Mouse (Mus musculus) embryonic facial prominence, embryonic 14.5 days (tissue): ENCODE measurements around the gene Tkfc. TPM values are rescaled to one million over a fixed set of nuclear protein-coding genes. Genes with fewer than 3 reads are reported as not detected.

ENCODE experiments used
- ATAC-seq: fragments of 200-750 bp; cut with Nextera tagmentation; 2 replicates; pipeline ENCODE4 v1.8.0; 2017; ENCODE audit warnings: low read depth, moderate number of reproducible peaks, moderate TSS enrichment
- DNase-seq: peaks from one replicate; pipeline ENCODE4 v3.0.0-alpha.2; 2015; ENCODE audit warnings: low spot score
- H3K27ac ChIP-seq: fragments of 300-500 bp; sonication (generic); replicated peaks from 2 replicates; pipeline ENCODE4 v1.5.1; 2014; ENCODE audit warnings: low read depth, mild to moderate bottlenecking, low read length, moderate library complexity
- H3K27me3 ChIP-seq: fragments of 300-500 bp; sonication (generic); replicated peaks from 2 replicates; pipeline ENCODE4 v1.6.1; 2014; ENCODE audit warnings: low read length; ENCODE audit not compliant: control insufficient read depth, insufficient read depth
- H3K36me3 ChIP-seq: fragments of 300-500 bp; sonication (generic); 2 replicates; pipeline ENCODE4 v1.6.1; 2014; ENCODE audit warnings: low read length, mixed read lengths; ENCODE audit not compliant: control insufficient read depth, insufficient read depth
- H3K4me1 ChIP-seq: fragments of 300-500 bp; sonication (generic); 2 replicates; pipeline ENCODE4 v1.6.1; 2014; ENCODE audit warnings: antibody characterized with exemption, low read length; ENCODE audit not compliant: control insufficient read depth, insufficient read depth
- H3K4me2 ChIP-seq: fragments of 300-500 bp; sonication (generic); 2 replicates; pipeline ENCODE4 v1.6.1; 2014; ENCODE audit warnings: low read depth, mild to moderate bottlenecking, low read length, moderate library complexity, mixed read lengths
- H3K4me3 ChIP-seq: fragments of 300-500 bp; sonication (generic); 2 replicates; pipeline ENCODE4 v1.5.1; 2014; ENCODE audit warnings: low read depth, mild to moderate bottlenecking, low read length
- H3K9ac ChIP-seq: fragments of 300-500 bp; sonication (generic); 2 replicates; pipeline ENCODE4 v1.6.1; 2014; ENCODE audit warnings: low read depth, mild to moderate bottlenecking, low read length, moderate library complexity, mixed read lengths
- H3K9me3 ChIP-seq: fragments of 300-500 bp; sonication (generic); 2 replicates; pipeline ENCODE4 v1.6.1; 2016; ENCODE audit warnings: low read length; ENCODE audit not compliant: control insufficient read depth
- WGBS: fragments of 180-500 bp; shearing (Covaris S2); extraction: QIAGEN DNeasy Blood & Tissue Kit; methylation state at CpG from one replicate; pipeline ENCODE4 v1.1.7; 2014; 5-methylcytosine and 5-hydroxymethylcytosine counted together
- polyA plus RNA-seq: library from polyadenylated mRNA; unstranded; fragments of >200 nt; fragmentation: Nextera tagmentation; extraction: Ambion mirVana; gene quantifications from 2 replicates; pipeline ENCODE4 v1.2.1, GENCODE M21; 2014

Gene Tkfc
- polyA plus RNA-seq, 1 experiment from 2014 or later = 13.9 TPM

GRCm38 (mm10) chr19:10591659-10592377 lies 13.6 kb downstream of the Tkfc start:
- Histone ChIP-seq H3K9ac (no peak overlapping the region), H3K27me3 (no peaks in the 10 kb centered on the region)

GRCm38 (mm10) chr19:10590301-10590700 lies 15.2 kb downstream of the Tkfc start:
- Histone ChIP-seq H3K4me2 (no peak overlapping the region), H3K9me3 (no peaks in the 10 kb centered on the region)
- 43% methylated on average over 3 of the region's 3 CpGs for WGBS

More at GRCm38 (mm10) chr19:10591659-10592377, 13.6 kb downstream of the Tkfc start:
- WGBS = 91% methylated on average over 6 of the region's 6 CpGs
- H3K9me3 ChIP-seq = no peaks in the 10 kb centered on the region
- DNase-seq (no peak), ATAC-seq (no peak)
- no peak overlapping the region for H3K27ac ChIP-seq
- H3K36me3 ChIP-seq = peaks cover 15% of the 10 kb centered on the region
- peaks cover 17% of the 10 kb centered on the region for H3K4me1 ChIP-seq
- H3K4me3 ChIP-seq = no peak overlapping the region
- no peak overlapping the region for H3K4me2 ChIP-seq

GRCm38 (mm10) chr19:10589127-10589857 lies 16.2 kb downstream of the Tkfc start:
- H3K4me2 ChIP-seq = no peak overlapping the region
- peaks cover 13% of the 10 kb centered on the region for H3K36me3 ChIP-seq
- peak overlapping the region; percentile 79 for H3K27ac ChIP-seq
- DNase-seq = peak; percentile 67
- WGBS = 37% methylated on average over 5 of the region's 5 CpGs
- H3K4me1 ChIP-seq = peaks cover 17% of the 10 kb centered on the region
- H3K9ac ChIP-seq = peak overlapping the region; percentile 46
- H3K27me3 ChIP-seq = no peaks in the 10 kb centered on the region
- H3K9me3 ChIP-seq = no peaks in the 10 kb centered on the region
- ATAC-seq = peak; percentile 83
- no peak overlapping the region for H3K4me3 ChIP-seq

More at GRCm38 (mm10) chr19:10590301-10590700, 15.2 kb downstream of the Tkfc start:
- DNase-seq (peak; percentile 30), ATAC-seq (no peak)
- no peaks in the 10 kb centered on the region for H3K27me3 ChIP-seq
- no peak overlapping the region for H3K27ac ChIP-seq
- H3K4me3 ChIP-seq = no peak overlapping the region
- H3K9ac ChIP-seq = no peak overlapping the region
- H3K36me3 ChIP-seq = peaks cover 13% of the 10 kb centered on the region
- peaks cover 17% of the 10 kb centered on the region for H3K4me1 ChIP-seq

- Histone ChIP-seq H3K9ac (no peak overlapping the region), H3K4me1 (peaks cover 17% of the 10 kb centered on the region), H3K4me3 (no peak overlapping the region), H3K9me3 (no peaks in the 10 kb centered on the region), H3K27me3 (no peaks in the 10 kb centered on the region), H3K27ac (no peak overlapping the region), H3K36me3 (0 out of 2 replicates have a peak, but pooled peaks cover 7% of the 10 kb centered on the region), H3K4me2 (no peak overlapping the region)
- ATAC-seq (no peak), DNase-seq (no peak)
- WGBS = 88% methylated on average over 8 of the region's 8 CpGs
These were observed 18.2 kb downstream of the Tkfc start for GRCm38 (mm10) chr19:10587231-10587630.

GRCm38 (mm10) chr19:10585112-10585511 lies 20.3 kb downstream of the Tkfc start:
- Histone ChIP-seq H3K9ac (no peak overlapping the region), H3K36me3 (0 out of 2 replicates have a peak, but pooled peaks cover 6% of the 10 kb centered on the region), H3K27me3 (no peaks in the 10 kb centered on the region), H3K4me3 (no peak overlapping the region), H3K4me1 (peaks cover 17% of the 10 kb centered on the region), H3K4me2 (no peak overlapping the region), H3K9me3 (no peaks in the 10 kb centered on the region), H3K27ac (no peak overlapping the region)
- DNase-seq = no peak
- ATAC-seq = no peak
- 87% methylated on average over 8 of the region's 8 CpGs for WGBS

- Histone ChIP-seq H3K9ac (no peak overlapping the region), H3K27me3 (no peaks in the 10 kb centered on the region), H3K4me2 (no peak overlapping the region), H3K9me3 (no peaks in the 10 kb centered on the region), H3K36me3 (0 out of 2 replicates have a peak, but pooled peaks cover 6% of the 10 kb centered on the region), H3K4me1 (peaks cover 4% of the 10 kb centered on the region), H3K27ac (no peak overlapping the region), H3K4me3 (no peak overlapping the region)
- no peak for ATAC-seq
- DNase-seq = no peak
- 81% methylated on average over 7 of the region's 7 CpGs for WGBS
These were observed 21.8 kb downstream of the Tkfc start for GRCm38 (mm10) chr19:10583550-10584146.

GRCm38 (mm10) chr19:10581984-10582383 lies 23.5 kb downstream of the Tkfc start:
- ATAC-seq (no peak), DNase-seq (no peak)
- Histone ChIP-seq H3K4me2 (no peak overlapping the region), H3K9me3 (no peaks in the 10 kb centered on the region), H3K36me3 (0 out of 2 replicates have a peak, but pooled peaks cover 6% of the 10 kb centered on the region), H3K27me3 (no peaks in the 10 kb centered on the region), H3K4me3 (no peak overlapping the region), H3K4me1 (peaks cover 11% of the 10 kb centered on the region; the same call in 1 of the 2 replicates), H3K27ac (no peak overlapping the region), H3K9ac (no peak overlapping the region)
- WGBS = 80% methylated on average over 6 of the region's 6 CpGs

GRCm38 (mm10) chr19:10580761-10581160 lies 24.7 kb downstream of the Tkfc start:
- Histone ChIP-seq H3K4me3 (no peak overlapping the region), H3K27ac (no peak overlapping the region), H3K9me3 (no peaks in the 10 kb centered on the region), H3K9ac (no peak overlapping the region), H3K4me1 (peaks cover 18% of the 10 kb centered on the region), H3K4me2 (no peak overlapping the region), H3K36me3 (0 out of 2 replicates have a peak, but pooled peaks cover 3% of the 10 kb centered on the region), H3K27me3 (no peaks in the 10 kb centered on the region)
- ATAC-seq = no peak
- DNase-seq = no peak
- 74% methylated on average over 3 of the region's 3 CpGs for WGBS
